Mouse (Mus musculus): ENCODE data around the gene Aldh16a1.

Aldh16a1 gene

DNA sequence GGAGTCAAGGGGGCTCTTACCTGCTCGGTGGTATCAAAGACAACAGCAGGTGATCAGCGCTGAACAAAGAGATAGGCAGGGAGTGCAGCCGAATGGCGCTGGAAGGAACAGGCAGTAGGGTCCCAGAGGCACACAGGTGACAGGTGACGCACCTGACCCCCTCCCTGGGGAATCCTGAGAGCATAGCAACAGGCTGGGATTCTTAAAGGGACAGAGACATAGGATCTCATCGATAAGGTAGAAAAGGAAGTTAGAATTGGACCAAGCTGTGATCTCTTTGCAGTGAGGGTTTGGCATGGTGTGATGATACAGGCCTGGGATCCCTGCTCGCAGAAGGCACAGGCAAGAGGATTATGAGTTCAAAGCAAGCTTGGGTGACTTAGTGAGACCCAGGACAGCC is 25.1 kb upstream of the Aldh16a1 start, which contains the start of gene Gfy:
Gene Gfy (minus strand): TSS at position 101 of the 400 bp plus-strand sequence.
- DNase-seq (ENCODE audit: low spot score) = no peak

DNA sequence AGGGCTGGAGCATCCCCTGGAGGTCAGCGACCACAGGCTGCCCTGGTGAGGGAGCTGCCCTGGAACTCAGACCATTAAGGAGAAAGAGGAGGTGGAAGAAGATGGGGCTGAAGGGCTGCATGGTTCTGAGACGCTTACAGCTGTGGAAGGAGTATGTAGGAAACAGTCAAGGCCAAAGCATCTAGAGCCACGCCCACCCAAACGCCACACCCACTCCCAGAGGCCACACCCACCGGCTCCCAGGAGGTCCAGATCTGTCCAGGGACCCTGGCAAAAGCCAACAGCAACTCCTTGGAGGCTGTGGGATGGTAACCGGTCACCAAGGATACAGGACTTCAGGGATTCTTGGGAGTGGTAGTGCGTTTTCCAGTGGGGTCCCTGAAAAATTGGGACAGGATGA is 24.2 kb upstream of the Aldh16a1 start:
- DNase-seq (ENCODE audit: low spot score) = no peak

DNA sequence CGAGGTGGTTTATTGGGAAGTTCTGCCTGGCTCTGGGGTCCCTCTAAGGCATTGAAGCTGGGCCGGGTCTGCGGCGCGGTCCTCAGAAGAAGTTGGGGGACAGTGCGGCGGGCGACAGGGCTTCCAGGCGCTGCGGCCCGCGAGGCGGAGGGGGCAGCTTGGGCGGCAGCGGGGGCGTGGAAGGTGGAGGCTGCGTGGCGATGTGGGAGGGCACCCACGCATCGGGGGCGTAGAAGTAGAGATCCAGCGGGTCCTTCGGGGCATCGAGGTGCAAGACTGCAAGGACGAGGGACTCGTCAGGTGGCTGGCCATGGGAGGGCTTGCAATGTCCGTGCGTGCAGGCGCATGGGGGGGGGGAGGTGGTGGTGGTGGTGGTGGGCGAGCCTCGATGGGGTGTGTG is 22.0 kb upstream of the Aldh16a1 start:
- DNase-seq (ENCODE audit: low spot score) = no peak

DNA sequence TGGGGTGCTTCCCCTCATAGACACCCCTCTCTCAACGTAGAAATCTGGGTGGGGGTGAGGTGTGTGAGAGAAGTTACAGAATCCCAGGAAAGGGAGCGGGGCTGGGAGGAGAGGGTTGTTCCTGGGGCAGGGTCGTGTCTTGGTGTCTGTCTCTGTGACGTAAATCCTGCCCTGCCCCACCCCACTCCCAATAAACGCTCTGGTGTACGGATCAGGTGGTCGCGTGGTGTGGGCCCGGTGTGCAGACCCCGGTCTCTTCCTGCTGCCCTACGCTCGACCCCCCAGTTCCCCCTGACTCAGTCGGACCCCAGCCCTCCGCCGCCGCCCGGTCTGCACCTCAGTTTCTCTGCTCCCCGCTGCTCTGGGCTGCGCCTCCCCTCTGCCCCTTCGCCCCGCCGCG is 21.5 kb upstream of the Aldh16a1 start:
- no peak for DNase-seq (ENCODE audit: low spot score)

DNA sequence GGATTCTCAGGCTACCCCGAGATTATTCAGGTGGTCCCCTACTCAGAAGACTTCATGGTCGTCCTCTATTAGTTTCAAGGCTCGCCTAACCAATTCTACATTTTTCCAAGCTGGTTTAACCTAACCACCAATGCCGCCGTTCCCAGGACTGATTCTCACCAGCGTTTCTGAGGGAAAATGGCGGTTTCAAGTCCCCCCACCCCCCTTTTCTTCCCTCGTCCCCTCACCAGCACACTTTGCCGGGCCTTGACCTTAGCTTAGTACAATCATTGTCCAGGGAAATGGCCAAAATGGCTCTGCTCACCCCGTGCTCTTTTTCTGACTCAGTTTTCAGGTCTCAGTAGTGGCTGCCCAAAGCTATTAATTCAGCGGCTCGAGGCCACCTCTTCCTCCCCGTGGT is 21.0 kb upstream of the Aldh16a1 start:
- no peak for DNase-seq (ENCODE audit: low spot score)

DNA sequence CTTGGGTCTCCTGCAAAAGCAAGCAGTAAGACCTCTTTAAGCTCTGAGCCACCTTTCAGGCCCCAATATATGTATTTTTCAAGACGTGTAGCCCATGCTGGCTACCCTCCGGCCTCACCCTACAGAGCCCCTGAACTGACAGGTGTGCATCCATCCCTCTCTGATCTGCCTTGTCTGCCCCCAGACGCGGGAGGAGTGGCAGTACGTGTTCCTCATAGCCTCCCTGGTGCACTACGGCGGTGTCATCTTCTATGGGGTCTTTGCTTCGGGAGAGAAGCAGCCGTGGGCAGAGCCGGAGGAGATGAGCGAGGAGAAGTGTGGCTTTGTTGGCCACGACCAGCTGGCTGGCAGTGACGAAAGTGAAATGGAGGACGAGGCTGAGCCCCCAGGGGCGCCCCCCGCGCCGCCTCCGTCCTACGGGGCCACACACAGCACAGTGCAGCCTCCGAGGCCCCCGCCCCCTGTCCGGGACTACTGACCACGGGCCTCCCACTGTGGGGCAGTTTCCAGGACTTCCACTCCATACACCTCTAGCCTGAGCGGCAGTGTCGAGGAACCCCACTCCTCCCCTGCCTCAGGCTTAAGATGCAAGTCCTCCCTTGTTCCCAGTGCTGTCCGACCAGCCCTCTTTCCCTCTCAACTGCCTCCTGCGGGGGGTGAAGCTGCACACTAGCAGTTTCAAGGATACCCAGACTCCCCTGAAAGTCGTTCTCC is 20.3 kb upstream of the Aldh16a1 start:
- no peak for DNase-seq (ENCODE audit: low spot score)

DNA sequence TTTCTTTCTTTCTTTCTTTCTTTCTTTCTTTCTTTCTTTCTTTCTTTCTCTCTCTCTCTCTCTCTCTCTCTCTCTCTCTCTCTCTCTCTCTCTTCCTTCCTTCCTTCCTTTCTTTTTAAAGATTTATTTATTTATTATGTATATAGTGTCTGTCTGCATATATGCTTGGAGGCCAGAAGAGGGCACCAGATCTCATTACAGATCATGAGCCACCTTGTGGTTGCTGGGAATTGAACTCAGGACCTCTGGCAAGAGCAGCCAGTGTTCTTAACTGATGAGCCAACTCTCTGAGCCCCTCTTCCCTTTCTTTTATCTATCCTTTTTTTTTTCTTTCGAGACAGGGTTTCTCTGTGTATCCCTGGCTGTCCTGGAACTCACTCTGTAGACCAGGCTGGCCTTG is 19.4 kb upstream of the Aldh16a1 start:
- DNase-seq (ENCODE audit: low spot score) = peak; percentile 36

DNA sequence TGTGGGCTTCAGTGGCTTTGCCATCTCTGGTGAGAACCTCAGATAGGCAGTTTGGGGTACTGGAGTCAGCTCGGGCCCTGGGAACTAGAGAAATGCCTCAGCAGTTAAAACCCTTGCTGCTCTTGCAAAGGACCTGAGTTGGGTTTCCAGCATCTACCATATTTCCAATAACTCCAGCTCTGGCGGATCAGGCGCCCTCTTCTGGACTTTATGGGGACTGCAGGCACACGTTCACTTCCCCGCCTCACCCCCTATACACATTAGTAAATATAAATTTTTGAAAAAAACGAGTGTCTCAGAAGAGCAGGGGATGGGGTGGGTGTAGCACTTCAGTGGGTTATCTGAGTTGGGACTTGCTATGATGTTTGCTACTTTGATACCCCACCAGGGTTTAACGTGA is 18.6 kb upstream of the Aldh16a1 start:
- peak; percentile 37 for DNase-seq (ENCODE audit: low spot score)

DNA sequence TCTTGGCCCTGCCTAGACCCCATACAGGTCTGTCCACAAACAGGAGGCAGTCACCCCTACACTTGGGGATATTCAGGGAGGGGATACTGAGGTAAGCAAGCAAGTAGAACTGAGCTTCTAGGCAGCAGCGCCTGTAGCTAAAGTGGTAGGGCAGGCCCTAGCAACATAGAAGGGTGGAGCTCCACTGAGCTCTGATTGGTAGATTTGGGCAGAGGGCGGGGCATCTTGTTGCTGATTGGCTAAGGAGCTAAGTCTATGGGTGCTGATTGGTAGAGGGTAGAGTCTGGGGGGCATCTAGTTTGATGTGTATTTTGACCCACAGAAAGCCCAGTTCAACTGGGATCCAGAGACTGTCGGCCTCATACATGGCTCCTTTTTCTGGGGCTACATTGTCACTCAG is 15.1 kb upstream of the Aldh16a1 start:
- no peak for DNase-seq (ENCODE audit: low spot score)

DNA sequence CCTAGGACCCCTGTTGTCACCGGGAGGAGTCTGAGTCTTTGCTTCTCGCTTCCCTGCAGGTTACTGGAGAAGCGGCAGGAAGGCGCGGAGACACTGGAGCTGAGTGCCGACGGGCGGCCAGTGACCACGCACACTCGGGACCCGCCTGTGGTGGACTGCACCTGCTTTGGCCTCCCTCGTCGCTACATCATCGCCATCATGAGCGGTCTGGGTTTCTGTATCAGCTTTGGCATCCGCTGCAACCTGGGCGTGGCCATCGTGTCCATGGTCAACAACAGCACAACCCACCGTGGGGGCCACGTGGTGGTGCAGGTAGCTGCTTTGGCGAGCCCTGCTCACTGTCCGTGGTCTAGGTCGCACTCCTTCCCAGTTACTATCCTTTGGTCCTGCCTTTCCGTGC is 14.3 kb upstream of the Aldh16a1 start:
- DNase-seq (ENCODE audit: low spot score) = no peak

DNA sequence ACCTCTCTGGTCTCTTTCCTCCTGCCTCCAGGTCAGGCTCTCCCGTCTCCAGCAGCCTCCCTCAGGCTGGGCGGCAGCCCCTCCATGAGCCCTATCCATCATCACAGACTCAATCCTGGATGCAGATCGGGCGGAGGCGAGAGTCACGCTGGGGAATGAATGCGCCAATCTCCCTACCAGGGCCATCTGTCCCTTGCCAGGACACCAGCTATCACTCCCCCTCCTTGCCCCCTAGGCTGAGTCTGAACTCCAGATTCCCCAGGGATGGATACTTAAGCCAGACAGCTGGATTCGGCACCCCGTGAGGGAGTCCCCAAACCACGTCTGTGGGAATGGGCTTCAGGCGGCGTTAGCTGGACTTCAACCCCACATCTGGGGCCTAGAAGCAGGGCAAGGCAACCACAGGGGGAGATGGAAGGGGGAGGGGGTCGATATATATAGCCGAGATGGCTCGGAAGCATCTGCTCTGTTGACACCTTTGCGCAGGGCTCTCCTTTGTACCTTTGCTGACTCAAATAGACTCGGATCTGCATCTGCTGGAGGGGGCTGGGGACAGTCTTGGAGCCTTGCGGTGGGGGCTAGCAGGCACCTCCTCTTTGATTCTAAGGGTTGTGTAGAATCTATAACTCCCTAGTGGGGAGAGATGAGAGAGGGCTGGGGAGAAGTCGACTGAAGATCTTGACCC is 13.5 kb upstream of the Aldh16a1 start:
- no peak for DNase-seq (ENCODE audit: low spot score)

DNA sequence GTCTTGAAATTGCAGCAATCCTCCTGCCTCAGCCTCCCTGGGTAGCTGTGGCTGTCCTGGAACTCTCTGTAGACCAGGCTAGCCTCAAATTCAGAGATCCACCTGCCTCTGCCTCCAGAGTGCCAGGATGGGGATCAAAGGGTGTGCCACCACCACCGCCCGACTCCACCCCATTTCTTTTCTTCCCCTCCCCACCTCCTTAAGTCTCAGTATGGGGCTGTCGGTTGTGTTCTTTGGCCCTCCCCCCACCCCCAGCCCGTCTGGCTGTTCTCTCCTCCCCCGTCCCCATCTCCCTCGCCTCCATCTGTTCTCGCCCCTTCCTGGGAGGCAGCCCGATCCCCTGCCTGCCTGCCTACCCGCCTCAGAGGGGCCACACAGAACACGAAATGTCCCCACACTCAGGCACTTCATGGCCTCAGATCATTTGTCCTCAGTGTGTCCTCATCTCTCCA is 12.6 kb upstream of the Aldh16a1 start:
- DNase-seq (ENCODE audit: low spot score) = no peak

DNA sequence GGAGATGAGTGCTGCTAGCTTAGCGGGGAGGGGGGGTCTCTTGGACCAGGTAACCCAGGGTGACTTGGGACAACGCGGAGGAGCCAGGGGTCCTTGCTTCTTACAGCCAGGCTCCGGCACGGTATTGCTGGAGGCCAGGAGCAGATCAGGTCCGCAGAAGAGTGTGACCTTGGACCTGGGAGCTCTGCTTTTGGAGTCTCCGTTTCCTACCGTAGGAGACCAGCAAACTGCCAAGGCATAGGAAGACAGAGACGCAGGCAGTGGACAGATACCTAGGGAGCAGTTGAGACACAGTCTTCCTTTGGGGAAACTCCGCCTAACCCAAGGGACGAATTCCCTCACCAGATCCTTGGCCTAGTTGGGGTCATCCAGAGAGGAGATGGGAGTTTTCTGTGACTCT is 11.3 kb upstream of the Aldh16a1 start:
- DNase-seq (ENCODE audit: low spot score) = no peak

DNA sequence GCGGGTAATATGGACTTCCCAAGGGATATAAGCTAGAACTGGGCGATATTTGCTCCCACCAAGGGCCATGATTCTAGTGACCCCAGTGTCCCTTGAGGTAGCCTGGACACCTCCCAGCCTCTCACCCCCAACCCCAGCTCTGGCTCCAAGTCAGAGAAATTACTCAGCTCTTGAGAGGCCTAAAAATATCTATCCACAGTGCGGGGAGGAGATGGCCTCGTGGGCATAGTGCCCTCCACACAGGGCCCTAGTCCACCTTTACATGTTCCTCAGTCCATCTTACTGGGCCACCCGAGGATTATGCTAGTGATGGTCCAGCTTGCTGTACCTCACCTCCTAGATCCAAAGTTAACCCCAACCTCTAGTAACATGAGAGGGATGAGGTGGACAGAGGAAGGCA is 10.4 kb upstream of the Aldh16a1 start:
- no peak for DNase-seq (ENCODE audit: low spot score)

DNA sequence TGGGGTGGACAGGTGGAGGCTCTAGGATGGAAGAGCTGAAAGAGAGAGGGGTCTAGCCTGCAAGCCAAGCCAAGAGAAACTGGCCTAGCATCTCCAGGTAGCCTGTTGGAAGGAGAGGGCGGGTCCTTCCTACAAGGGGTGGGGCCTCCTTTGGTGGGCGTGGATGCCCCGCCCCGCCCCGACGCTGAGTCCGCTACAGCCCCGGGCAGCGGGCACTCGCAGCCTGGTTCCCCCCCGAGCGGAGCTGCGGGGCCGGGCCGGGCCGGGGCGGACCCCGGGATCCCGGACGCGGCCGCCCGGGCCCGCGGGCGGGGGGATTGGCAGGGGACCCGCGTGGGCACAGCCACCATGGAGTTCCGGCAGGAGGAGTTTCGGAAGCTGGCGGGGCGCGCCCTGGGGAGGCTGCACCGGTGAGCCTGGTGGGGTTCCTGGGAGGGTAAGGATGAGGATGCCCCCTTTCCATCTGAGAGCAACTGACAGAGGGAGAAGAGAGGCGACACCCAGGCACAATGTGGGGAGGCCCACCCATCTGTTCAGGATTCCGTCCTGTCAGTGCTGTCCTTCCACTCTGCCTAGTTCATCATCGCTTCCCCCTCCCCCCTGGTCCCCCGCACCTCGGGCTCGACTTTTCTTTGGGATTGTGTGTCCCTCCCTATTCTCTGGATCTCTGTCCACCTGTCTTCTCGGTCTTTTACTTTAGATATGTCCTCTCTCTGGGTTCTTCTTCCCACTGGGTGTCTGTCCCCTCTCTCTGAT is 9.5 kb upstream of the Aldh16a1 start, which contains the start of gene Slc17a7:
Gene Slc17a7 (plus strand): TSS at position 215 of the 756 bp plus-strand sequence.
- DNase-seq (ENCODE audit: low spot score) = no peak

DNA sequence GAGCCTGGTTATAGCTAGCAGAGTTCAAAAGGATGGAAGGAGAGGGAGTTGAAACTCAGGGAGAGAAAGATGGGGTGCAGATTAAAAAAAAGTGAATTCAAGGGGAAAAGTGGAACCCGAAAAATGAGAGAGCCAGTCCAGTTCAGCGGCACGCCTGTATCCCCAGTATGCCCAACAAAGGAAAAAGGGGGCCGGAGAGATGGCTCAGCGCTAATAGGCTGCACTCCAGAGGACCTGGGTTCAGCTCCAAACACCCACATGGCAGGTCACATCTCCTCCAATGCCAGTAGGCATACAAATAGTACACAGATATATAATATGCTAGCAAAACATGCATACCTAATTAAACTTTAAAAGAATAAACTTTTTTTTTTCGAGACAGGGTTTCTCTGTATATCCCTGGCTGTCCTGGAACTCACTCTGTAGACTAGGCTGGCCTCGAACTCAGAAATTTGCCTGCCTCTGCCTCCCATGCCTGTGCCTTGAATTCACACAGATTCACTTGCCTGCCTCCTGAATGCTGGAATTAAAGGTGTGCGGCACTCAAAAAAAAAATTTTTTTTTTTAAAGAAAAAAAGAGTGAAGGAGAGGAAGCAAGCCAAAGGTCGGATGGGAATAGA is 8.7 kb upstream of the Aldh16a1 start:
- DNase-seq (ENCODE audit: low spot score) = no peak

DNA sequence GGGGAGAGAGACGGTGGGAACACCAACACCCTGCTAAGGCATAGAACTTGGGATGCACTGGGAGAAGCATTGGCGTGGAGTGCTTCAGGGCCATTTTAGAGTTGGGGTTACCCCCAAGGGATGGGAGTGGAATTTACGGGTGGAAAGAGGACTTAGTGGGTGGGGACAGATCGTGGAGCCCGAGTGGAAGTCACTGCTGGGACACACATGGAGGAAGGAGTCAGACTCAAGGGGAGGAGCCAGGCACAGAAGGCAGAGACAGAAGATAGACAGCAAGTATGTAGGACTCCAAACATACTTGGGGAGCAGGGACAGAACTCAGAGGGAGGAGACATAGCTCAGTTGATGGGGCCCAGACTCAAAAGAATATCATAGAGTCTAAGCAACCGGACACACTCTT is 8.2 kb upstream of the Aldh16a1 start:
- no peak for DNase-seq (ENCODE audit: low spot score)

DNA sequence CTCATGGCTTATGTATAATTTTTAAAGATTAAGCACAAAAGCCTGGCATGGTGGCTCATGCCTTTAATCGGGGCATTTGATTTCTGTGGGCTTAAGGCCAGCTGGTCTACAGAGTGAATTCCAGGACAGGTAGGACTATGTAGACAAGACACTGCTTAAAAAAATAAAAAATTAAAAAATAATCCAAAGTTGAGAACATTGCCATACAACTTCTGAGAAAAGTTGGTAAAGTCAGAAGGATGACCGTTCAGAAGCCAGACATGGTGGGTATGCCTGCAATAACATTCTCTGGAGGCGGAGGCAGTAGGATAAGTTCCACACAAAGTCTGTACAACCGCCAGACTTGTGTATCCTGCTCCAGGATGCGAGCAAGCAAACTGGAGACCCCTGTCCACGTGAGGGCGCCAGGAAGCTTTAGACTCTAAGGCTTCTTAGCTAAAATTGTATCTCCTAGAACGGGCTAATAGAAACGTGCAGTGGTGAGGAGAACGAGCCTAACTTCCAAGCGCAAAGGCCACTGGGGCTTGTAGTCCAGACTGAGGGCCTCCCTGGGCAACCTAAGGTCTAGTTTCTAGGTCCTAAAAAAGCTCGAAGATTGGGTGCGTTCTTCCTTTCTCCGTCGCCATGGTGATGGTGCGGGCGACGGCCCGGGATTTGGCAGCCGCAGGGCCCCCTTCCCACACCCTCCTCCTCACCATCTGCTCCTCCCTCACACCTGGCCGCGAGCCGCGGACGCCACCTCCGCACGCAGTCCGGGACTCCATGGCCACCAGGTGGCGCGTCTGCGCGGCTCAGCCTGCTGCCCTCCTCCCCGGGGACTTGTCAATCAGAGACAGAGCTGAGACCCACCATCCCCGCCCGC is 7.5 kb upstream of the Aldh16a1 start:
- peak; percentile 87 for DNase-seq (ENCODE audit: low spot score)

DNA sequence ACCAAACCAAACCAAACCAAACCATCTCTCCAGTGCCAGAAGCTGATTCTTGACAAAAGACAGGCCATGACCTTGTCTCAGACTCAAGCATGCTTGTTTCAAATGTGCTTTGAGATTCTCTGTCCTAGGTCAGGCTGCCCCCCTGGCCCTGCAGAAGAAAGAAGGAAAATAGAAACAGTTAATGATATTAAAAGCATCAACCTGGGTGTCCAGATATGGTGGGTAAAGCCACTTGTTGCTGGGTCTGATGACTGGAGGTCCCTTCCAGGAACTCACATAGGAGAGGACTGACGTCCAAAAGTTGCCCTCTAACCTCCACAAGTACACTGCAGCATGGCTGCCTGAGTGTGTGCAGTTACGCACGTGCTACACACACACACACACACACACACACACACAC is 6.5 kb upstream of the Aldh16a1 start:
- no peak for DNase-seq (ENCODE audit: low spot score)

DNA sequence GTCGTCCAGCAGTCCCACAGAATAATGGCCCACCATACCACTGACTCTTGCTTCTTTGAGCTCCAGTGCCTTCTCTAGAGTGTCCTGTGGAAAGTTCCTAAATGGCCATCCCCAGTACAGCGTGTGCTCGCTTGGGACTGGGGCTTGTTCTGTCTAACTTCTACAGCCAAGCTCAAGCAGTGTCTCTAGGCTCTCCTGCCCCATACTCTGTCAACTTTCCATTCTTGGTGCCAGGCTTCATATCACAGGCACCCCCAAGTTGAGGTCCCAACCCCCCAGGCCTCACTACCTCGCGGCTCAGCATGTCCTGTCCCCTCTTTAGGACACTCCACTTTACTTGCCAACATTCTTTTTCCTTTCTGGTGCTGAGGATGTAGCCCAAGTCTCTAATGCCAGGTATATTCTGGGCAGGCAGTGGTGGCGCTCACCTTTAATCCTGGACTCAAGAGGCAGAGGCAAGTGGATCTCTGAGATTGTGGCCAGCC is 6.0 kb upstream of the Aldh16a1 start:
- no peak for DNase-seq (ENCODE audit: low spot score)

DNA sequence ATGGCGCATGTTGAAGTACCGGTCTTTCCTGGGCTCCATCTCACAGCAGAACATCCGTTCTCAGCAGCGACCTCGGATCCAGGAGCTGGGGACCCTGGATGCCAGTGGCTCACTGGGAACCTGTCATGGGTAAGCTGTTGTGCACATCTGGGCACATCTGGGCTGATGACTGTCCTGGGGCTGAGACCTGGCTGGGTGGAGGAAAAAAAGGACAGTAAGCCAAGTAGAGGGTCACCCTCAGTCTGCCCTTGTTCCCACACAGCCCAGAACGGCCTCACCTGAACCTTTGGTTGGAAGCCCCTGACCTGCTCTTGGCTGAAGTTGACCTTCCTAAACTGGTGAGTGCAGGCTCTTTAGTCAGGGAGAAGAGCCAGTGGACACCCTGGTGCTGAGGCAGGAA is 4.6 kb upstream of the Aldh16a1 start:
- no peak for DNase-seq (ENCODE audit: low spot score)

Data from T-cell, adult 2 months (primary cell).